Mouse (Mus musculus): ENCODE data around the gene Slc35c1. TPM values are rescaled to one million over a fixed set of nuclear protein-coding genes. Genes with fewer than 3 reads are reported as not detected.

Slc35c1 gene
- polyA plus RNA-seq, 1 experiment from 2014 or later = 8.7 TPM

DNA sequence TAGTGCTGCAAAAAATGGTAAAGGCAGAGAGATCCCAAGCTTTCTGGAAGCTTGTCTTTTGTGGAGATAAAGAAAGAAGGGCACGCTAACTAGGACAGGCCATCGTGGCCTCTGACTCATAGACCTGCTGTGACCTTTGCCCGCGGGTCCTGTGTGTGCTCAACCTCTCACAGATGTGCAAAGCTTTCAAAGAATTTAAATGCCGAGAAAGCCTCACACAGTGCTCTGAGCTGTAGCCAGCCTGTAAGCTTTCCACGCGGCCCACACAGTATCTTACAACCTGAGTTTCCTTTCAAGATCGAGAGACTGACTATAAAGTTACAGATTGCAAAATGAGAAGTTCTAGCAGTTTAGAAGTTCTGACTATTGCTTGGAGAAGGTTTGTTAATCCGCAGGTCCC is 14.4 kb downstream of the Slc35c1 start:
- no peaks in the 10 kb centered on the region for H3K36me3 ChIP-seq (ENCODE audit: control insufficient read depth, insufficient read depth, low read length)
- H3K9ac ChIP-seq (ENCODE audit: low read length) = no peak overlapping the region
- no peak overlapping the region for H3K4me2 ChIP-seq (ENCODE audit: low read length)
- no peaks in the 10 kb centered on the region for H3K27me3 ChIP-seq (replicated peaks; ENCODE audit: control insufficient read depth, insufficient read depth, low read length)
- DNase-seq (ENCODE audit: low spot score) (no peak), ATAC-seq (no peak)
- no peak overlapping the region for H3K27ac ChIP-seq (ENCODE audit: low read depth, low read length)
- H3K4me3 ChIP-seq (ENCODE audit: low read depth, low read length) = no peak overlapping the region
- peaks cover 3% of the 10 kb centered on the region; the same call in 1 of the 2 replicates for H3K4me1 ChIP-seq (ENCODE audit: control insufficient read depth, insufficient read depth, low read length)
- no peaks in the 10 kb centered on the region for H3K9me3 ChIP-seq (replicated peaks; ENCODE audit: control insufficient read depth, low read length)
- 62% methylated on average over 9 of the region's 9 CpGs for WGBS

DNA sequence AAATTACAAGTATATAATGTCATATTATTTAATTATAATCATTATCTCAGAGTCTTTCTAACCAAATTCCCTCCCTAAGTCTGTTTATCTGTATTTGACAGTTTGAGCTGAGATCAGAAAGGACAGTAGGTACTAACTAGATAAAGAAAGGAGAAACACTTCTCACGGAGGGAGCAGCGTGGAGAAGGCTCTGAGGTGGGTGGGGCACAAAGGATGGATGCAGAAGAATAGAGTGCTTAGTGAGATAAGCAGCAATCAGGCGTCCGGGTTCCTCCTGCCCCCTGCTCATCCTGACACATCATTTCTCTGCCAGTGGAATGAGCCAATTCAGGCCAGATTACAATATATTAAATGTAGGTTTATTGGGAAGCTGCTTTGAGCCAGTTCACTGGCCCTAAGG is 16.0 kb downstream of the Slc35c1 start:
- H3K4me2 ChIP-seq (ENCODE audit: low read length) = no peak overlapping the region
- no peak overlapping the region for H3K4me3 ChIP-seq (ENCODE audit: low read depth, low read length)
- H3K27me3 ChIP-seq (replicated peaks; ENCODE audit: control insufficient read depth, insufficient read depth, low read length) = no peaks in the 10 kb centered on the region
- WGBS = 52% methylated on average over 4 of the region's 4 CpGs
- H3K27ac ChIP-seq (ENCODE audit: low read depth, low read length) = no peak overlapping the region
- H3K36me3 ChIP-seq (ENCODE audit: control insufficient read depth, insufficient read depth, low read length) = no peaks in the 10 kb centered on the region
- peaks cover 3% of the 10 kb centered on the region; the same call in 1 of the 2 replicates for H3K4me1 ChIP-seq (ENCODE audit: control insufficient read depth, insufficient read depth, low read length)
- no peak for ATAC-seq
- H3K9me3 ChIP-seq (replicated peaks; ENCODE audit: control insufficient read depth, low read length) = no peaks in the 10 kb centered on the region
- H3K9ac ChIP-seq (ENCODE audit: low read length) = no peak overlapping the region
- no peak for DNase-seq (ENCODE audit: low spot score)

- H3K27ac ChIP-seq (ENCODE audit: low read depth, low read length) = no peak overlapping the region
- no peak overlapping the region for H3K9ac ChIP-seq (ENCODE audit: low read length)
- DNase-seq (ENCODE audit: low spot score) (no peak), ATAC-seq (no peak)
- 79% methylated on average over 4 of the region's 4 CpGs for WGBS
- H3K9me3 ChIP-seq (replicated peaks; ENCODE audit: control insufficient read depth, low read length) = no peaks in the 10 kb centered on the region
- H3K4me2 ChIP-seq (ENCODE audit: low read length) = no peak overlapping the region
- H3K4me1 ChIP-seq (ENCODE audit: control insufficient read depth, insufficient read depth, low read length) = peaks cover 3% of the 10 kb centered on the region; the same call in 1 of the 2 replicates
- H3K27me3 ChIP-seq (replicated peaks; ENCODE audit: control insufficient read depth, insufficient read depth, low read length) = no peaks in the 10 kb centered on the region
- H3K4me3 ChIP-seq (ENCODE audit: low read depth, low read length) = no peak overlapping the region
- no peaks in the 10 kb centered on the region for H3K36me3 ChIP-seq (ENCODE audit: control insufficient read depth, insufficient read depth, low read length)
Observed at GRCm38 (mm10) chr2:92443313-92443712, 17.0 kb downstream of the Slc35c1 start.

GRCm38 (mm10) chr2:92442419-92443001 is 17.8 kb downstream of the Slc35c1 start:
- Histone ChIP-seq H3K9me3 (replicated peaks; ENCODE audit: control insufficient read depth, low read length) (no peaks in the 10 kb centered on the region), H3K36me3 (ENCODE audit: control insufficient read depth, insufficient read depth, low read length) (no peaks in the 10 kb centered on the region), H3K4me2 (ENCODE audit: low read length) (no peak overlapping the region), H3K9ac (ENCODE audit: low read length) (peak overlapping the region; percentile 17; the same call in 1 of the 2 replicates), H3K4me3 (ENCODE audit: low read depth, low read length) (no peak overlapping the region), H3K27me3 (replicated peaks; ENCODE audit: control insufficient read depth, insufficient read depth, low read length) (no peaks in the 10 kb centered on the region), H3K27ac (ENCODE audit: low read depth, low read length) (0 out of 2 replicates have a peak overlapping the region, but pooled peaks have one; percentile 33), H3K4me1 (ENCODE audit: control insufficient read depth, insufficient read depth, low read length) (peaks cover 3% of the 10 kb centered on the region; the same call in 1 of the 2 replicates)
- WGBS = 79% methylated on average over 12 of the region's 12 CpGs
- ATAC-seq (no peak), DNase-seq (ENCODE audit: low spot score) (peak; percentile 41)

GRCm38 (mm10) chr2:92440432-92440831 is 19.9 kb downstream of the Slc35c1 start:
- Histone ChIP-seq H3K27me3 (replicated peaks; ENCODE audit: control insufficient read depth, insufficient read depth, low read length) (no peaks in the 10 kb centered on the region), H3K9ac (ENCODE audit: low read length) (no peak overlapping the region), H3K27ac (ENCODE audit: low read depth, low read length) (no peak overlapping the region), H3K4me3 (ENCODE audit: low read depth, low read length) (no peak overlapping the region), H3K4me1 (ENCODE audit: control insufficient read depth, insufficient read depth, low read length) (peaks cover 3% of the 10 kb centered on the region; the same call in 1 of the 2 replicates), H3K36me3 (ENCODE audit: control insufficient read depth, insufficient read depth, low read length) (no peaks in the 10 kb centered on the region), H3K9me3 (replicated peaks; ENCODE audit: control insufficient read depth, low read length) (no peaks in the 10 kb centered on the region), H3K4me2 (ENCODE audit: low read length) (no peak overlapping the region)
- DNase-seq (ENCODE audit: low spot score) (no peak), ATAC-seq (no peak)
- WGBS = 69% methylated on average over 6 of the region's 6 CpGs

DNA sequence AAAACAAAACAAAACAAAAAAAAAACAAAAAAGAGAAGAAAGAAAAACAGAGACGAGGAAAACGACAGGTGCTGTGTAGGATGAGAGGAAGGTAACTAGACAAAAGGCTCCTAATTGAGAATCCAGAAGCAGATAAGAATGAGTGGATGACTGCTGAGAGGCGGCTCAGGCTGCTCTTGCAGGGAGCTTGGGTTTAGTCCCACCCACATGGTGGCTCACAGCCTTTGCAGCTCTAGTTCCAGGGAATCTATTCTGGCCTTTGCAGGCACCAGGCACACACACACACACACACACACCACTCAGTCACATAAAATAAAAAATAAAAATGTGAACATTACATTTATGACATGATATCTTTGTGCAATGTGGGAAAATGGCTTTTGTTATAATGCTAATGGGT is 21.8 kb downstream of the Slc35c1 start:
- Histone ChIP-seq H3K4me3 (ENCODE audit: low read depth, low read length) (no peak overlapping the region), H3K4me2 (ENCODE audit: low read length) (no peak overlapping the region), H3K9ac (ENCODE audit: low read length) (no peak overlapping the region), H3K36me3 (ENCODE audit: control insufficient read depth, insufficient read depth, low read length) (no peaks in the 10 kb centered on the region), H3K9me3 (replicated peaks; ENCODE audit: control insufficient read depth, low read length) (no peaks in the 10 kb centered on the region), H3K27me3 (replicated peaks; ENCODE audit: control insufficient read depth, insufficient read depth, low read length) (0 out of 2 replicates have a peak, but pooled peaks cover 4% of the 10 kb centered on the region), H3K4me1 (ENCODE audit: control insufficient read depth, insufficient read depth, low read length) (peaks cover 5% of the 10 kb centered on the region; the same call in 1 of the 2 replicates), H3K27ac (ENCODE audit: low read depth, low read length) (no peak overlapping the region)
- ATAC-seq = no peak
- 62% methylated on average over 3 of the region's 3 CpGs for WGBS
- DNase-seq (ENCODE audit: low spot score) = no peak

DNA sequence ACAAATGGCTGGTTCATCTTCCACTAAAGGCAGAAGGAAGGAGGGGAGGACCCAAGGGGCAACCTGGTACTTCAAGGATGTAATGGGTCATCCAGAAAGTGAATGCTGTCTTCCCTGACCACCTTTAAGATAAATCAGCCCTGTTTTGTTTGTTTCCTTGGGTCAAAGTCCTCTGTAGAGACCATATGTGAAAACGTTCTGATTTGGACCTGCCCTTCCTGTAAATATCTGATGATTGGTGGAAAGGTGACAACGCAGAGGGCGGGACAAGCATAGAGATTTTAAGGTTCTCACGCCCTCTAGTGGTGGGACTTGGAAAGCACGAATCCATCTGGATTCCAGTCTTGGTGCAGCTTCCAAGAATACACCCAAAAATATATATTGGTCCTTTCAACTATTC is 22.5 kb downstream of the Slc35c1 start:
- no peaks in the 10 kb centered on the region for H3K9me3 ChIP-seq (replicated peaks; ENCODE audit: control insufficient read depth, low read length)
- no peak overlapping the region for H3K27ac ChIP-seq (ENCODE audit: low read depth, low read length)
- H3K9ac ChIP-seq (ENCODE audit: low read length) = no peak overlapping the region
- H3K36me3 ChIP-seq (ENCODE audit: control insufficient read depth, insufficient read depth, low read length) = no peaks in the 10 kb centered on the region
- H3K4me1 ChIP-seq (ENCODE audit: control insufficient read depth, insufficient read depth, low read length) = peaks cover 6% of the 10 kb centered on the region
- H3K27me3 ChIP-seq (replicated peaks; ENCODE audit: control insufficient read depth, insufficient read depth, low read length) = 0 out of 2 replicates have a peak, but pooled peaks cover 4% of the 10 kb centered on the region
- no peak for ATAC-seq
- H3K4me3 ChIP-seq (ENCODE audit: low read depth, low read length) = no peak overlapping the region
- peak; percentile 92 for DNase-seq (ENCODE audit: low spot score)
- 1% methylated on average over 5 of the region's 5 CpGs for WGBS
- H3K4me2 ChIP-seq (ENCODE audit: low read length) = peak overlapping the region; percentile 27

- 78% methylated on average over 4 of the region's 4 CpGs for WGBS
- Histone ChIP-seq H3K4me1 (ENCODE audit: control insufficient read depth, insufficient read depth, low read length) (peaks cover 8% of the 10 kb centered on the region), H3K4me2 (ENCODE audit: low read length) (no peak overlapping the region), H3K9ac (ENCODE audit: low read length) (no peak overlapping the region), H3K4me3 (ENCODE audit: low read depth, low read length) (no peak overlapping the region), H3K9me3 (replicated peaks; ENCODE audit: control insufficient read depth, low read length) (no peaks in the 10 kb centered on the region), H3K36me3 (ENCODE audit: control insufficient read depth, insufficient read depth, low read length) (no peaks in the 10 kb centered on the region), H3K27ac (ENCODE audit: low read depth, low read length) (no peak overlapping the region), H3K27me3 (replicated peaks; ENCODE audit: control insufficient read depth, insufficient read depth, low read length) (0 out of 2 replicates have a peak, but pooled peaks cover 4% of the 10 kb centered on the region)
- ATAC-seq (no peak), DNase-seq (ENCODE audit: low spot score) (no peak)
Observed at GRCm38 (mm10) chr2:92437366-92437765, 23.0 kb downstream of the Slc35c1 start.

GRCm38 (mm10) chr2:92435023-92435422 is 25.3 kb downstream of the Slc35c1 start:
- Histone ChIP-seq H3K9ac (ENCODE audit: low read length) (peak overlapping the region; percentile 61; the same call in 1 of the 2 replicates), H3K27ac (ENCODE audit: low read depth, low read length) (no peak overlapping the region)

More at GRCm38 (mm10) chr2:92435023-92435422, 25.3 kb downstream of the Slc35c1 start:
- ATAC-seq (no peak), DNase-seq (ENCODE audit: low spot score) (no peak)
- no peak overlapping the region; the same call in 1 of the 2 replicates for H3K4me3 ChIP-seq (ENCODE audit: low read depth, low read length)
- peak overlapping the region; percentile 82; the same call in 1 of the 2 replicates for H3K4me2 ChIP-seq (ENCODE audit: low read length)
- peaks cover 27% of the 10 kb centered on the region for H3K4me1 ChIP-seq (ENCODE audit: control insufficient read depth, insufficient read depth, low read length)
- H3K36me3 ChIP-seq (ENCODE audit: control insufficient read depth, insufficient read depth, low read length) = no peaks in the 10 kb centered on the region
- H3K27me3 ChIP-seq (replicated peaks; ENCODE audit: control insufficient read depth, insufficient read depth, low read length) = 0 out of 2 replicates have a peak, but pooled peaks cover 4% of the 10 kb centered on the region
- WGBS = 47% methylated on average over 6 of the region's 6 CpGs
- H3K9me3 ChIP-seq (replicated peaks; ENCODE audit: control insufficient read depth, low read length) = no peaks in the 10 kb centered on the region
